Mouse (Mus musculus): ENCODE measurements at regions not wholly inside any gene's neighbourhood (a gene's known extent, or its start where the extent isn't known, plus 50 kb on each side); places are given as distances from the start of the nearest gene placed in this dataset.

DNA sequence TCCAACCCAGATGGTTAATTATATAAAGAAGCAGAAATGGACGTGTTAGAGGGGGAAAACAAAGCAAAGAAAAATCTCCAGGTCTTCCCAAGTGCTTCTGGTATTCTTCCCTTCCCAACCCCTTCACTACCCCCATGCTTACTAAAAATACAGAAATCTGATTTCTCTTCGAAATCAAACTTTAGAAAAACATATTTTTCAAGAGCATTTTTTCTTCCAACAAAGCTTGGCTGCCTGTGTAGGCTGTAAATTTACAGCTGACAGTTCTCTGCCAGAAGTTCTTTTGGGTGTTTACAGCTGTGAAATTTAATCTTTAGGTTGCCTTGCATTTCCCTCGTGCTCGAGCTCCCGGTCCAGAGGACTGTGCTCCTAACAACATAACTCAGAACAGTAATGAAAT, 234.9 kb upstream of the Akirin2 start:
- peak in 1 of 2 experiments; percentile 34 for DNase-seq (ENCODE audit: low spot score in 2 of 2)
- intact Hi-C loops (cut with DNase I) = no loop called here

DNA sequence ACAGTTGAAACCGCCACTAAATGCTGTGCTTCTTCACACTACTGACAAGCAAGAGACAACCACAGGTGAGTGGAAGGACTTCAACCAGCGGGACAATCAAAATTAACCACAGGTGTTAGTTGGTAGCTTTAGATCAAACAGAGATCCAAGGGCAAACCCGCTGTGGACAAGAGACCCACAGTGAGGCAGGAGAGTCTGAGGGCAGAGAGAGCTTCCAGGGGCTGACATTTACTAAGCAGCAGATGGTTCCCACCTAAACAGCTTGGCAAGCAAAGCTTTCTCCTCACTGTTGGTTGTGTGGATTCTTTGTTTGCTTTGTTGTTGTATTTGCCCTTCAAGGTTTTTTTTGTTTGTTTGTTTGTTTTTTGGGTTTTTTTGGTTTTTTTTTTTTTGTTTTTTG, 227.9 kb upstream of the Akirin2 start:
- intact Hi-C loops (cut with DNase I) = no loop called here

DNA sequence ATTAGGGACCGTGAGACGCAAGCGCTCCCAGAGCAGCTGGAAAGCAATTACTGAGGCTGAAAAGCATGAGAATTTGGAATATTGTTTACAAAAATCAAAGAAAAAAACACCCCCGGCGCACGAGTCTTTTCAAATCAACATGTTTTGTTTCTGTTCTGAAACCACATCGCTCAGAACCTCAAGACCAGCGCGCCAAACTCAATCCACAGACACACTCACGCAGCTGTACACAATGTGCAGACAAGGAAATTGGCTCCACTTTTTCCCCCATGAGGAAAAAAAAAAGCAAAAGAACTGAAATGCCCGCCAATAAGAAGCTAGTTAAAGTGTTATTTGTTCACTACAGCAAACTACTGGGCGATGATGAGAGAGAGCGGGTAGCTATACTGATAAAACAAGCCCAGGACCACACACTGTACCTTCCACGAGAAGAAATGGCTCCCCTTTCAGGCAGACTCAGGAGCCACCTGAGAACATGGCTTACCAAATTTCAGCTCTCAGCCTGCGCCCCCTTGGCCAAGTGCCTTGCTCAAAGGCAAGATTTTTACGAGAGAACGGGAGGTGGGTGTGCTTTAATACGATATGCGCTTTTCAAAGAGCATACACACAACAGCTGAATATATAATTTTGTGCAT, 222.5 kb upstream of the Akirin2 start:
- intact Hi-C loops (cut with DNase I) = no loop called here
- DNase-seq (ENCODE audit: low spot score in 2 of 2) = no peak

More for the DNA sequence above, 227.9 kb upstream of the Akirin2 start:
- DNase-seq (ENCODE audit: low spot score in 2 of 2) = no peak

DNA sequence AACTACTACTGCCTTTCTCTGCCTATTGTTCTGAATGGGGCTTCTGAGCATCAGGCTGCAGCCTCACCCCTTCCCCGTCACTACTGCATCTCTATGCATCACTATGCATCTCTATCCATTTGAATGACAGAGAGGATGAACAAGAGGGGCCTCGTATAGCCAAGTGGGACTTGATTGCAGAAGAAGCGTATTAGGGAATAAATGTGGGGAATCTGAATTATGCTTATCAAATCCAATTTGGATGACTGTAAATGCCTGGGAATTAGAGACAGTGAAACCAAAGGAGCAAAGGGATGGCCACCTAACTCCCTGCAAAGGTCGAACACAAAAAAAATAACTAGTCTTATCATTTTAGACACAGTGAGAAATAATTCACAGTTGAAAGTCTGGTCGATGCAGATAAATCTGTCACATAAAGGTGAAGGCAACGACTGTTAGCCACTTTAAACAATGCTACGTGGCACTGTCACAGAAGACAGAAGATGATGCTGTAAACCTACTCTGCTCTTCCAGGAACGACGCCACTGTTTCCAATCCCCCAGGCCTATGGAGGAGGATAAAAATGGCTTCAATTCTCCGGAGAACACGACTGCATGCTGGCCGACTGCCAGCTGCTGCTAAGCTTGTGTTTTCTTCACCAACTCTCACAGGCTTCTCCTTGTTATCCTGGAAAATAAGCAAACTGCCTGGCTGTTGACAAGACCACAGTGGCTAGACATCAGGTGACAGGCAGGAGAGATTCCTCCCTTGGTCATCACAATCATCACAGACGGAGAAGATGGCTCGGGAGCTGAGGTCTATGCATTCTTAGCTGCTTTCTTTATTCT, 213.6 kb upstream of the Akirin2 start:
- intact Hi-C loops (cut with DNase I) = no loop called here
- peak; percentile 64 to 66 for DNase-seq (ENCODE audit: low spot score in 2 of 2)

DNA sequence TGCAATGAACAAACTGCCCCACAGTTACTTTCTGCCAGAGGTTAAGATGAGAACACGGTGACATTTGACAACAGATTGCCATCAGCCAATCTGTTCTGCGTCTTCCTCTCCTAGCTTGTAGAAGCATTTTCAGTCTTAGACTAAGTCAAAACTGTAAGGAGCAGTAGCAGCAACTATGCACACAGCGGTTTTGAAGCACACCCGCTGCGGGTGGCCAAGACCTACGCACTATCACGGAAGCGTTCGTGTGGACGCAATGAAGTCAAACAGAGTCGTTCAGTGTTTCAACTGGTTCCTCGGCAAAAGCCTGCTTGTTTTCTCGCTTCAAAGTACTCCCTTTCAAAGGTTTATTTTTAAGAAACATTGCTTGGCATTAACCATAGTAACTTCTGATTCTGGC, 212.9 kb upstream of the Akirin2 start:
- no peak for DNase-seq (ENCODE audit: low spot score in 2 of 2)
- intact Hi-C loops (cut with DNase I) = no loop called here

DNA sequence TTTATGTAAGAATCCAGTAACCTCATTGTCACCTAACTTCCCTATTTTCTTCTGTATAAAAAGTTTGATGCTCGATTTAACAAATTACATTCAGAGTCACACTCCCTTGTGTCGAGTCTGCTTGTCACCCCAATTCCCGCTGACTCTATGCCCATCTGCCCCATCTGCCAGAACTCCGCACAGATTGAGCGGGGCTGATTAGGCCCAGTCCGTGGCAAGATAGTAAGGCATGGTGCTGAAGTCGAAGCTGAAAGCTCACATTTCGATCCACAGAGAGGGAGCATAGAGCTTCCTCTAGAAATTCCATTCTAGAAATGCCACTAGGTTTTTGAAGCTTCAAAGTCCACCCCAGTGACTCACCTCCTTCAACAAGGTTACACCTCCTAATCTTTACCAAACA, 210.7 kb upstream of the Akirin2 start:
- intact Hi-C loops (cut with DNase I) = no loop called here
- DNase-seq (ENCODE audit: low spot score in 2 of 2) = no peak

DNA sequence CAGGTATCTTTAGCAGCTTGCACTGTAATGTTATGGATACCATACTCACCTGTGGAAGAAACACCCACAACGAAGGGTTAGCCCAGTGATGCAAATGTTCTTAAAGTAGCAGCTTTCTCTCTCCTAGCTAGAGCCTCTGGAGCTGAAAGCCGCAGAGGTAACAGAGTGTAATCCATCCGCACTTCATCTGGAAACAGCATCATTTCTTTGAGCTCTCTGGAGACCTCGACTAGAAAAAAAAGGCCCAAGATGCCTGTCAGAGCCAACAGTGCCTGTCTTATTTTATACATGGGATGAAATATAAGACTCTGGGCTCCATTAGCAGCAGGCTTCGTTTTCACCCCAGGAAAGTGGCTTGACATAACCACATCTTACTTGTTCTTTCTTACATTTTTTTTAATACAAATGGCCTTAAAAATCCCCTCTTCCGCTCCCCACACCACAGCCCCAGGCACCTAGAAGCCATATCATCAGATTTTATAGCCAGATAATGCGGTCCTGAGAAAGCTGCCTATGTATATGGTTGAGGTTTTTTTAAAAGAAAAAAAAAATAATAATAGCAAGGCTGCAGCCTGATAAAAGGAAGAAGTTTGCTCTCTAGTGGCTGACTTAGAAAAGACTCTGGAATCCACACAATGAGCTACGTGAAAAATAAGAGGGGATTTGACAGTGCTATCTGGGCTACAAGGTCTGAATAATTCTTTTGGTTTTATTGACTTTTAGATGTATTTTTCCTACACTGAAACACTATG, 179.3 kb upstream of the Akirin2 start:
- intact Hi-C loops (cut with DNase I) = loop anchor here (5.0 kb wide), 2 partner anchors 444 to 974 kb away; no protein-coding TSS in a partner anchor
- peak in 1 of 2 experiments; percentile 49 for DNase-seq (ENCODE audit: low spot score in 2 of 2)

DNA sequence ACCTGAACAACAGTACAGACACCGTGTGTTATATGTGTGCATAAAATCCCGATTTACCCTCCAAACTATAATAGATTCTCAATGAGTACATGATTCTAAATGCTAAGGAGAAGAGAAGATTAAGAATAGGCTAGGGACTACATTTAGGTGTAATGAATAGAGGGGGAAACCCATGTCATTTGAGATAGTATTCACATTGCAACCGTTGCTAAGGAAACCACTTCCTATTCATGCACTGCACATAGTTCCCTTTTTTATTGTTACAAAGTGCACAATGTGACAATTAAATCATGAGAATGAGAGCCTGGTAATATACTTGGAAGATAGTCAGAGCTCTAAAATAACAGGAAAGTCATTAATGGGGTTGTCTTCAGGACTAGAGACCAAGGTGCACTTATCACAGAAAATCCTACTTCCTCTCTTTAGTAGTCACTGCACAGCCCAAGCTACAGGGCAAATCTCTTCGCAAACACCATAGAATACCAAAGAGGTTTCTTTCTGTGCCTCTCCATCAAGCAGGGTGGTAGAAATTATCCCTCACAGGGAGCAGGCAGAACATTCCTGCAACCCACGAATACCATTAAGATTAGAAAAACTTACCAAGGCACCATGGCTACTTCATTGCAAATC, 164.3 kb upstream of the Akirin2 start:
- peak in 1 of 2 experiments; percentile 11 for DNase-seq (ENCODE audit: low spot score in 2 of 2)
- intact Hi-C loops (cut with DNase I) = no loop called here

DNA sequence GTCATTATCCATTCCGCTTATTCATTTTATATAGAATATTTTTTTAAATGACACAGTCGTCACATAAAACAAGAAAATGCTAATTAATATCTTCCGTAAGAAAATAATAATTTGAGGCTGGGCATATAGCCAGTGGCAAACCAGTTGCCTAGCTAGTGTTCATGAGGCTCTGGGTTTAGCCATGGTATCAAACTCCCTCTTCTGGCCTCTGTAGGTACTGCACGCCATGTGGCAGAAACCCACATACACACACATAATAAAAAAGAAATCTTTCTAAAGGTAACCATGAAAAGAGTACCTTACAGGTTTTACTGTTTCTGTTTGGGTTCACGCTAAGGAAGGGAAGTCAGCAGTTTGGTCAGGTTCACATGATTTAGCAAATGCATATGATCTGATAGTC, 159.2 kb upstream of the Akirin2 start:
- intact Hi-C loops (cut with DNase I) = no loop called here

DNA sequence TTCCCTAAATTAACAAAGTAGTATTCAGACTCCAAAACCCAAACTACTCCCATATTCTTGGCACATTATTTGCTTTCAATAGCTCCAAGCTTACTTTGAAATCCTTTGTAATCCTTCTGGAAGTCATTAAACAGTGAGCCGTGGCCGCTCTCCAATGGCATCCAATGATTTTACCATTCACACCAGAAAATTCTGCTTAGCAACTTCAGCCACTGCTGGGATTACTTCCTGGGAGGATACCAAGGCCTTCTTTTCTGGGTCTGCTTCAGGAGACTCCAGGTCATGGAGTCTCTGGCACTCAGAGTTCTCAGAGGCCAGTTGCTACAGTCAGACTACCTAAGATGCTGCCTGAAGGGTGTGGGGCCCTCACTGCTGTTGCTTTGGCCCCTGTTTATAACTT, 147.7 kb upstream of the Akirin2 start:
- intact Hi-C loops (cut with DNase I) = no loop called here
- no peak for DNase-seq (ENCODE audit: low spot score in 2 of 2)

More for the DNA sequence above, 159.2 kb upstream of the Akirin2 start:
- peak in 1 of 2 experiments; percentile 10 for DNase-seq (ENCODE audit: low spot score in 2 of 2)

DNA sequence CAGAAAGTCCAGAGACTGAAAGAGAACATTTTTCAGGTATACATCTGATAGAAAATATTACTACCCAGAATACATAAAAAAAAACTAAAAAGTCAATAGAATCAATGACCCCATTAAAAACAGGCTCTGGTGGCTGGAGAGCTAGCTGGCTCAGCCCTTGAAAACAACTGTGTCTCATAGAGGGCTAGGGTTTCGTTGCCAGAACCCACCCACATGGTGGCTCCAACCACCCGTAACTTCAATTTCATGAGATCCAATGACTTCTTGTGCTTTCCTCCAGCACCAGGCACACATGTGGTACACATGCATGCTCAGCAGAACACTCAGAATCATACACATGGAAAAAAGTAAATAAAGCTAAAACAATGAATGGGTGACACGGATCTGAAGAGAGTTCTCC, 143.6 kb upstream of the Akirin2 start:
- intact Hi-C loops (cut with DNase I) = no loop called here
- no peak for DNase-seq (ENCODE audit: low spot score in 2 of 2)

DNA sequence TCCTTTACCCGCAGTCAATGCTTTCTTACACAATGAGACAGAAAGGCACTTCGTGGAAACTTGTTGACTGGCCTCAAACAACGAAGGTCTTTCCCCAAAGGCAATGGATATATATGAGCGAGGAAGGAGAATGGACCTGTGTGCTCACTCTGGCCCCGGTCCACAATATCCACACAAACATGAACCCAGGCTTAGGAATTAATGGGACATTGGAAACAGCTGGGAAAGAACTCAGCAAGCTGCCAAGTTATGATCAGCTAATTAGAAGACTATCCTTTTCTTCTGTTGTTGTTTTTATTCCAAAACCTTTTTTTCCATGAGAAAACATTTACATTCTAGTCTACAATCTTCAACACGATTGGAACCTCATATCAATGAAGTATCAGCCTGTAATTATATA, 129.8 kb upstream of the Akirin2 start:
- DNase-seq (ENCODE audit: low spot score in 2 of 2) = no peak
- intact Hi-C loops (cut with DNase I) = no loop called here

DNA sequence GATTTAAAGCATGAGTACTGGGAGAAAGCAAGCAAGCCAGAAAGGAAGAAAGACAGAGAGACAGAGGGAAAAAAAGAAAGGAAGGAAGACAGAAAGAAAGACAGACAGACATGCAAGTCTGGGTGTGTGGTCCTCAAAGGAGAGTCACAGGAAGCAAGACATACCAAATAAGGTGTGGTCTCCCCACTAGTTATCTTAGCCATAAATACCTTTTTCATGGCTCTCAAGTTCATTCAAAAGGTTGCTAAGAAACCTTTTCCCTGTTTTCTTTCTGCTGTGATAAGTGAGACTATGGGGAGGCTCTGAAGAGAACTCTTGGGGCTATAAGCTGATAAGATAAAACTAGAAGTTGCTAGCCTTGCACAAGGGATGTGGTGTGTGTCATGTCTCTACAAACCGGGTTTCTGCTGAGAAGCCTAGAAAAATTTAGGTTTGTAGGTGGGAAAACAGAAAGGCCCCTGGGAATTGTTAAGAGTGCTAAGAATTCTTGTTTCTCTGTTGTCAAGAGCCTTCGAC, 126.5 kb upstream of the Akirin2 start:
- intact Hi-C loops (cut with DNase I) = no loop called here
- no peak for DNase-seq (ENCODE audit: low spot score in 2 of 2)

DNA sequence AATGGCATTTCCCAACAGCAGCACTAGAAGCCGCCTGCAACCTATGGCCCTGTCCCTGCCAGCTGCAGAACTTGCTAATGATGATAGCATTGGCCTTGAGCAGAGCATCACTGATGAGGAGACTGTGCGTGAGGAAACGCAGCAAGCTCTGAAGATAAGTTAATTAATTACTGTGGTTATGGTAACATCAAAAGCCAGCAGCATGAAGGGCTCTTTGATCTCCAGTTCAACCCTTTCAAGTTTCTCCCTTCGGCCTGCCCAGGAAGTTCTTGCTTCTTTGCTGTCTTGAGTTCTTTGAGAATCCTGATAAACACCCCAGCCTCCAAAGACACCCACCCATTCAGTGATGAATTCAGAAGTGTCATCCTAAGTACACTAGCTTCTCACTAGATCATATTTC, 121.7 kb upstream of the Akirin2 start:
- DNase-seq (ENCODE audit: low spot score in 2 of 2) = no peak
- intact Hi-C loops (cut with DNase I) = no loop called here

DNA sequence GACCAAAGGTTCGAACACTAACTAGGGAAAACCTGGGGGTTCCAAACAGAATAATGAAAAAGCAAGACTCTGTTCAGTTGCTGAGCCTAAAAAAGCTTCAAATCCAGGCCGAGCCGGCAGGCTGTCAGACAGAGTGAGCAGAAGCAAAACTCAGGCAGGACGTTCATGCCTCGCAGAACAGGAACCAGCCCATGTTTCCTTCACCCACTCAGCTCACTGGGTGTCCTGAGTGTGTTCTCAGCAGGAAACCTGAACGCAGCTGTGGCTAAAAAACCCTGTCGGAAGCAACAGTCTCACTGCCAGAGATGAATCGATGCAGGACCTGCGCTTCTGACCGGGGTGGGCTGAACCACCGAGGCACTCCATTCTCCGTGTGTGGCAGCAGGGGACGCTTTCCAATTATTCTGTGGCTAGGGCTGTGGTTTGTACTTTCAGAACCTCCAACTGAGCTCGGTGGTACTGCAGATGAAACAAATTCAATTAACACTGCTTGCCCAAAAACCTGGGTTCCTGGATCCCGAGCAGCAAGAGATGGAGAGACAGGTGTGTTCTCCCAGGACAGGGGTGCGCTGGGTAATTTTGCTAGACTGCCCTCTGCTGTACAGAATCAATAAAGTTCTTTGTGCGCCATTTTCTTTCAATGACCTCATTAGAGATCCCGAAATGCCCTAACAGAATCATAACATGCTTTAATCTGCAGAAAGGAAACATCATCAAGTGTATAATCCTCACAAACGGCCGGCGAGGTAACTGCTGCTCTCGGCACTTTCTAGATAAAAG, 121.1 kb upstream of the Akirin2 start:
- peak; percentile 30 to 36 for DNase-seq (ENCODE audit: low spot score in 2 of 2)
- intact Hi-C loops (cut with DNase I) = no loop called here

DNA sequence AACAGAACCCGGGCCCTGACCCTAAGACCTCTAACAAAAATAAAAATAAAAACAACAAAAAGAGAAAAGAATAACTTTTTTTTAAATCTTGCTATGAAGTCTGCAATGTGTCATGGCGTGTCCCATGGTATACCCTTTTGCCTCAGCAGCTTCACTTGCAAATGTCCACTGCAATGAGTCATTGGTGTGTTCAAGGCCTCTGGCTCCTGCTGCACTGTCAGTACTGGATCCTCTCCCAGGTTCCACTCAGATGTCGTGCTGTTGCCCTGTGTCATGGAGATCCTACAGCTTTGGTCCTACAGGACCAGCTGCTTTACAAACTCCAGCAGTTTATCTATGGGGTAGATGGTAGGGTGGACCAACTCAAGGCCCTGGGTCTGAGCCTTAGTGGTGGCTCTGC, 113.4 kb upstream of the Akirin2 start:
- no peak for DNase-seq (ENCODE audit: low spot score in 2 of 2)
- intact Hi-C loops (cut with DNase I) = no loop called here

DNA sequence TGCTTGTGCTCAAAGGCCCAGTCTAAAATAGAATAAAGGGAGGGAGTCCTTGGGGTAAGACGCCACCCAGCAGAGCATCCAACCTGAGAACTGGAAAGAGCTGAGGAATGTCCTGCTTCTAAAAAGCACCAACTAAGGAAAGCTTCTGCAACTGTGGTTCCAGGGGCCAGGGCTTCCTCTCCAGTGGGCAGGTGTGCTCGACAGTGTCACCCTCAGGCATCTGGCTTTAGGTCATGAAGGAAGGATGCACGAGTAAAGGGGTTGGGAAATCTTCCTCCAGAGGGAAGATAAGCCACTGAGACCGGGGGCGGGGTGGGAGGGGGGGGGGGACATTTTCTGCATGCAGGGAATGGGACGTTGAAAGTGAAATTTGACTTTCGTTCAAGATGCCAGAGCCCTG, 101.2 kb upstream of the Akirin2 start:
- intact Hi-C loops (cut with DNase I) = no loop called here
- no peak for DNase-seq (ENCODE audit: low spot score in 2 of 2)

DNA sequence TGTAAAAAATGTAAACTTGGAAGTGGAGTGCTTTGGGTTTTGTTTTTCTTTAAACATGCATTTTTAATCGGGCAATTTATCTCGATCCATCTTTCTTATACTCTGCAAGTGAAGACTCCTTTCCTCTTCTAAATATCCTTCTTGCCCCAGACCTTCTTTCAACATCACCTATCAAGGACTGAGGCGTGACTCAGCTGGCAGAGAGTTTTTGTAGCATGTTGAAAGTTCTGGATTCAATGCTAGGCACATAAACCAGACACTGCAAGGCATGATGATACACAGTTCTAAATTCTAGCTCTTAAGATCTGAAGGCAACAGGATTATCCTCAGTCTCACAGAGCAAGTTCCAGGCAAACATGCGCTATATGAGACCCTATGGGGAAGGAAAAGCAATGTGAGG, 88.1 kb upstream of the Akirin2 start:
- no peak for DNase-seq (ENCODE audit: low spot score in 2 of 2)

DNA sequence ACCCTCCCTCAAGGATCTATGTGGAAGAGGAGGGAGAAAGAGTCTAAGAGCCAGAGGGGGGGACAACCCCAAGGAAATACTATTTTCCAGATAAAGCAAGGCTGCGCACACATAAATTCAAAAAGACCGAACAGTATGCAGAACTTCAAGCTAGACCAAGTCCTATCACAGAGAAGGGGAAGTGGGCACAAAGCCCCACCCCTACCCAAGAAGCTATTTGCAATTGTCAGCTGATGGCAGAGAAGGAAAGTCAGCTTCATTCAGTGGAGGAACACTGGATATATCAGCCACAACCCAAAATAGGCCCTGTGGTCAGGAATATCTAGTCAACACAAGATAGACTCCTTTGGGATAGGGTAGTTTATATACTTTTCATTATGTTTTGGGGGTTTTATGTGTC, 84.9 kb upstream of the Akirin2 start:
- intact Hi-C loops (cut with DNase I) = no loop called here
- DNase-seq (ENCODE audit: low spot score in 2 of 2) = peak; percentile 8 to 14

More for the DNA sequence above, 88.1 kb upstream of the Akirin2 start:
- intact Hi-C loops (cut with DNase I) = no loop called here
